Mouse (Mus musculus): ENCODE measurements around the gene Serpine1. TPM values are rescaled to one million over a fixed set of nuclear protein-coding genes. Genes with fewer than 3 reads are reported as not detected.
A peak's percentile ranks its signal among the peaks of the same experiment; 100 is the strongest.

The Serpine1 gene
- total RNA-seq, 2 experiments from 2014 or later = not detected

DNA sequence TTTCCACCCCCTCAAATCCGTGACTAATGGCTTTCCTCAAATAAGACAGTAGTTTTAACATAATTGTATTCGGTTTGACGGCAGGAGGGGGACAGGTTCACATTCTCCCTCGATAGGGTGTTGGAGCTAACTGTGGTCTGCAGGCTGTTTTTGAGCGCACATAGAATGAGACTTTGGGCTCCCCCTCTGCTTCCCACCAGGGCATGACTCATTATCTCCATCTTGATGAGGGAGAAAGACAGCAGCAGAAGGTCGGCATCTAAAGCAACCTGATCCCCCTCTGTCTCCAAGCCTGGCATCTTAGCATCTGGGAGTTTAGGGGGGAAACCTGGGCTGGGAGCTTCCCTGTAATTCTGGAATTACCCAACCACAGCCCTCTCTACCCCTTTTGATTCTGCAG, 6.6 kb downstream of the Serpine1 start:
- no peak for ATAC-seq (replicated peaks; ENCODE audit: low FRiP score, poor library complexity, severe bottlenecking)

DNA sequence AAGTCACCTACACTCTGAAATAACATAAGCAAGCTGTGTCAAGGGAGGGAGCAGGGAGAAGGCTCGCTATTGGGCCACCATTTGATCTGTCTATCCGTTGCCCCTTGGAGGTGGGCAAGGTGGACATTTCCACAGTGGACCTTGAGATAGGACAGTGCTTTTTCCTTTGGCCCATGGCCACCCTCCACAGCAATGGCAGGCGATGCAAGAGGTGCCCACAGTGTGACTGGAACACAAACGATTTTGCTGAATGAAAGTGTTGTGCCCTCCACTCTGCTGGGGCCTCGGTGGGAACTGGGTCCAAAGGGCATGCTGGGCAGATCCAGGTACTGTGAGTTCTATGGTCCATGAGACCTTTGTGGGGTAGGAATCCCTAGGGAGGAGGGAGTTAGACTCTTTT, 9.5 kb downstream of the Serpine1 start:
- ATAC-seq (replicated peaks; ENCODE audit: low FRiP score, poor library complexity, severe bottlenecking) = no peak

DNA sequence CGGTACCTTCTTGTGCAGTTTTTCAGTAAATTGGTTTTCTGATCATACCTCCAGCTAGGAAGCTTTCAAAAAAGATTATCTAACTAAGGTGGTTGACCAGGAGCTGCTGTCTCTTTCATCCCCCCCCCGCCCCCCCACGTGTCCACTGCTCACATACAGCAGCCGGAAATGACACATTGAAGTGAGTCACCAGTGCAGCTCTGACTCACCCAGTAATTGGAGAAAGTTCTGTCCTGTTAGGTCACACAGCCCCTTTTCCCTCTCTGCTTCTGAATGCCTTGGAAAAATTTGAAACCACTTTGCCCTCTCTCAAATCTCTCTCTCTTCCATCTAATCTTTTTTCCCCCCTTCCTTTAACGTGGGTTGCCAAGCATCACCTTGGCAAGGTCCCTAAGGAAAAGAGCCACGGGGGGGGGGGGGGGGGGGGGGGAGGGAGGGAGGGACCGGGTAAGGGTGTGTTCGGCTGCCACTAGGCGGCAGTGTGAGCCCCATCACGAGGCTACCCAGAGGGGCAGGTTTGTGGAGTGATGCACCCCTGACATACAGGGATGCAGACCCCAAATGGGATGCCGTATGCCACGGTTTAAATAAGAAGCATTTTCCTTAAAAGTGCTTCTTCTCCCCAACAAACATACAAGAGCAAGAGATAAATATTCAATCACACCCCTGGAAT, 10.1 kb downstream of the Serpine1 start:
- ATAC-seq (replicated peaks; ENCODE audit: low FRiP score, poor library complexity, severe bottlenecking) = no peak; the same call in 1 of the 2 replicates

DNA sequence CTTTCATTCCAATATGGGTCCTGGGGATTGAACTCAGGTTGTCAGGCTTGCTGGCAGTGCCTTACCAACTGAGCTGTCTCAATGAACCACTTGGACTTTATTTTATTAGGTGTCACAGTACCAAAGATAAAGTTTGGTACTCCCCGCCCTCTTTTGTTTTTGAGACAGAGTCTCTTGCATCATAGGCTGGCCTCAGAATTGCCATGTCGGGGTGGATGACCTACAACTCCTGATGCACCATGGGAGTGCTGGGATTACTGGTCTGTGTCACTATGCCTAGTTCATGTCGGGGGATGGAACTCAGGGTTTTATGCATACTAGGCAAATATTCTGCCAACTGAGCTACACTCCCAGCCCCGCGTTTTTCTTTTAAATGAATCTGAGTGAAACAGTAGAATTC, 17.2 kb downstream of the Serpine1 start:
- ATAC-seq (replicated peaks; ENCODE audit: low FRiP score, poor library complexity, severe bottlenecking) = no peak

DNA sequence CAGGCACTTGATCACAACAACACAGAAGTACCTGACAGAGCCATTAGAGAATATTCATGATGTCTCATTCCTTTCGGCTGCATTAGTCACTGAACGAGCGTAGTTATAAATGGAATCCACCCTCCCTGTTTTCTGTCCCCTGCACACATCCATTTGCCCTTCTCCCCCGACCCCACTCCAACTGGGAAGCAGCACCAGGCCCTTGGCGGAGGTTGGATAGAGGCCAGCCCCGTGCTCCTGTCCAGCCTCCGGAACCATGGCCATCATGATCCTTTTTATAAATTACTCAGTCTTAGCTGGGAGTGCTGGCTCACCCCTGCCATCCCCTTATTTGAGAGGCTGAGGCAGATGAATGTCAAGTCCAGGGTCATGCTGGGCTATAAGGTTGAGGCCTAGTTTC, 17.8 kb downstream of the Serpine1 start:
- ATAC-seq (replicated peaks; ENCODE audit: low FRiP score, poor library complexity, severe bottlenecking) = no peak

DNA sequence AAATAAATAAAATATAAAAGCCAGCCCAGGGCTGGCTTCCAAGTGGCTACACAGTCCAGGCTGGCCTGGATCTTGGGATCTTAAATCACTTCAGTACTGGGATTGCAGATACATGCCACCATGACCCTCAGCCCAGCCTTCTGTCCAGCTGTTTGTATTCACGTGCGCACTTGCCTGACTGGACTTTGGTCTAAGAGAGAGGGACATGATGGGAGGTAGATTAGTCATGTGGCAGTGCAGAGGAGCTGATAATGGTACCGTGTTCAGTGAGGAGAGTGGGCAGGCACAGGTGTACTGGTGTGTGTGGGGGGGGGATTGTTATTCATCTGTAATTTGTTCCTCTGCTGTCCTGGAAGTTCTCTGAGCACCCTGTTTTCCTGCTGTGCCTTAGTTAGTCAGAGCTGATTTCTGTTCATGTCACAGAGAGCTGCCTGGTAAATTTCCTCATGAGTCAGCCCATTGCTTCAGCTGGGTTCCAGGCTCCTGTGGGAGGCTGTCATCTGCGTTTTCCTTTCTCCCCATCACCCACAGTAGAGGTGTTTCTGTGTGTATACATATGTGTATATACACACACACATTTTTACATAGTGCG, 20.1 kb downstream of the Serpine1 start:
- ATAC-seq (replicated peaks; ENCODE audit: low FRiP score, poor library complexity, severe bottlenecking) = no peak

DNA sequence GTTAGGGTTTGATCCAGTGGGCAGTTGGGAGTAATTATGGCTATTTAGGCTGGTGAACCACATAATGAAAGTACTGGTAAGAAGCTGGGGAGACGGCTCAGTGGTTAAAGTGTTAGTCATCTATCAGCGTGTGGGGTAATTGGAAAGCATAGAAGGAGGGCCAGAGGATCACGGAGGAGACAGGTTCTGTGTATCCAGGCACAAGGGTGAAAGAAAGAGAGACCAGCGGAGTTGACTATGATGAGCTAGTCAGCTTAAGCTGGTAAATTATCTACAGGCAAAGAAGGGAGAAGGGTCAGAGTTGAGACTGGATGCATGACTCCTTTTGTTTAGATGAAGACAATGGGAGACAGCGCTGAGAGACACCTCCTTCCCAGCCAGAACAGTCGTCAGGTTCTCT, 20.9 kb downstream of the Serpine1 start:
- no peak for ATAC-seq (replicated peaks; ENCODE audit: low FRiP score, poor library complexity, severe bottlenecking)

DNA sequence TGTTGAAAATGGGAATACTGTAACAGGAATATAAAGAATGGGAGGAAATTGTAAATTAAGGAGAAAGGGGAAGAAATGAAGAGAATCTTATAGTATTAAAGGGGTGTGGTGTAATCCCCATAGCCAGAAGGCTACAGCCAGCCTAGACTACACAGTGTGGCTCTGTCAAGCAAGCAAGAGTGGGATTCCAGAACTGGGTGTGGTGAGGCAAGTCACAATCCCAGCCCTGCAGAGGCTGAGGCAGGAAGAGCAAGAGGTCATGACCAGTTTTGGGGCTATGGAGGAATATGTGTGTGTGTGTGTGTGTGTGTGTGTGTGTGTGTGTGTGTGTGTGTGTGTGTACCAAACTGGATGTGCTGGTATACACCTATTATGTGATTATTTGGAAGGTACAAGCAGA, 25.1 kb downstream of the Serpine1 start:
- ATAC-seq (replicated peaks; ENCODE audit: low FRiP score, poor library complexity, severe bottlenecking) = no peak

DNA sequence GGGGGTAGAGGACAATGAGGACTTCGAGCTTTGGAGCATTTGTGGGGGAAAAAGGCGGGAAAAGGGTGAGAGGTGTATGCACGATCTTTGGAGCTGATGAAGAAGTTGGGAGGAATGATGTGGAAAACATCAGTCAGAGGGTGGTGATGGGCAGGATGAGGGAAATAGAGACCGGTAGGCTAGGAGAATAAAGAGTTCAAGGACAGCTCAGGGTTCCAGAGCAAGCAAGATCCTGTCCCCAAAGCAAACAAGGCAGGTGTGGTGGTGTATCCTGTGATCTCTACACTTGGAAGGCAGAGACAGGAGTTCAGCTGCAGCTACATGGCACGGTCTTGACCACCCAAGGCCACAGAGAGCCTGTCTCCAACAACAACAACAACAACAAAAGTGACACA, 25.7 kb downstream of the Serpine1 start:
- ATAC-seq (replicated peaks; ENCODE audit: low FRiP score, poor library complexity, severe bottlenecking) = peak; percentile 30; the same call in 1 of the 2 replicates

DNA sequence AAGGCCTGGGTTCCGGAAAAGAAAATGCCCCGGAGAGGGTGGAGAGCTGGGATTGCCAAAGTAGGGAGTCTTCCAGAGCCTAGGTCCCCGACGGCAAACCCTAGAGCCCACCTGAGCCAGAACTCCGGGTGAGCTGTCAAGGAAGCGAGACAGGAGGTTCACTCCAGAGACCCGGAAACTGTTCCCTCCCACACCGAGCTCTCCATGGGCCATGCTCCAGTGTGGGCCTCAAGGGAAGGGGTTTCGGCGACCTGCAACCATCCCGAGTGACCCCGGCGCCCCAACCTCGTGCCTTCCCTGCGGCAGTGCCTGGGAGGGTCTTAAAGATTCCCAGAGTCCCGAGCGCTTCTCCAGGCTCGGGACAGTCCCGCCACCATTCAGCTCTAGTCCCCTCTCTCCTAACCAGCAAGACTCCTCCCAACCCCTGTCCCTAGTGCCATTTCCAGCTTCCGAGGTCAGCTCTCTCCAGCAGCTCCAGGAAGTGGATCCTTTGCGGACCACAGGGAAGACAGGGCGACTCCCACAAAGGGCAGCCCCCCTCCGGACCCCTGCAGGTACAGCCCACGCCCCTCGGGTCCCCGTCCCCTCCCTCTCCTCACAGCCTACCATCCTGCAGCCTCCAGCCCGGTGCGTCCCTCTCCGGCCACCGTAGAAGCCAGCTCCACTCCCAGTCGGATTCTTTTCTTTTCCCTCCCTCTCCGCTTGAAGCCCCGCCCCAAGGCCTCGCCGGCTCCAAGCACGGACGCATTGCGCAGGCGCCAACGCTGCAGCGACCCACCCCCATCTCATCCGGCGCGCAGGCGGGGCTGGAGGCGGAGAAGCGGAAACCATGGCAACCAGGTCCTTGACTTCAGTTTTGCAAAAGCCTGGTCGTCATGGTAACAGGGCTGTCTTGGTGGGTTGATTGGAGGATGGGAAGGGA, 26.4 kb downstream of the Serpine1 start, which contains the start of gene Ap1s1:
Gene Ap1s1 (minus strand): TSS at position 734 of the 922 bp plus-strand sequence.
- ATAC-seq (replicated peaks; ENCODE audit: low FRiP score, poor library complexity, severe bottlenecking) = peak; percentile 83

DNA sequence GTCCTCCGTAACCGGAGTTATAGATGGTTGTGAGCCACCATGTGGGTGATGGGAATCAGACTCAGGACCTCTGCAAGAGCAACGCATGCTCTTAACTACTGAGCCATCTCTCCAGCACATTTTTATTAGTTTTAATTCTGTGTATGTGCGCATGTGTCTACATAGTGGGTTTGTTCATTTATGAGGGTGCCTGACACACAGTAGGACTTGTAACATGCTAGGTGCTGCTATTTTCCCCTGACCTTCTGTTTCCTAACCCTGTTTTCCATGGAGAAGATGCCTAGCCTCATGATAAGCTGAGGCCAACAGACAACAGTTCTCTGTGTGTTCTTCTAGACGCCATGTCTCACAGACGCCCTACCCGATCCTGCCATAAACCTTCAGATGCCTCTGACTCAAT, 28.1 kb downstream of the Serpine1 start:
- ATAC-seq (replicated peaks; ENCODE audit: low FRiP score, poor library complexity, severe bottlenecking) = no peak

DNA sequence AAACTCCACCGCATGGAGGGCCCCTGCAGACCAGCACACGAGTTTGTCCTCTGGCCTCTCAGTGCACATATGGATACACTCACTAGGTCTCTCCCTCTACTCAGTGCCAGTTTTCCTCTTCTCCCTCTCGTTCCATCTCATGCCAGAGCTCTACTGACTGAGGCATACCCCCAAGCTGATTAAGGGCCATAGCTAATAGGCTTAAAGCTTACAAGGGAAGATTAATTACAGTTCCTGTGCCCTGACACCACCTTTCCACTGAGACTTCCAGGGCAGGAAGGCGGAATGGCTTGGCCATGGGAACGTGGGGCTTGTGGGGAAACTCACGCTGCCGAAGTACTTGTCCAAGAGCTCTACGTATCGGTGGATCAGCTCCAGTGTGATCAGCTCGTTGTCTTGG, 30.6 kb downstream of the Serpine1 start:
- no peak for ATAC-seq (replicated peaks; ENCODE audit: low FRiP score, poor library complexity, severe bottlenecking)

DNA sequence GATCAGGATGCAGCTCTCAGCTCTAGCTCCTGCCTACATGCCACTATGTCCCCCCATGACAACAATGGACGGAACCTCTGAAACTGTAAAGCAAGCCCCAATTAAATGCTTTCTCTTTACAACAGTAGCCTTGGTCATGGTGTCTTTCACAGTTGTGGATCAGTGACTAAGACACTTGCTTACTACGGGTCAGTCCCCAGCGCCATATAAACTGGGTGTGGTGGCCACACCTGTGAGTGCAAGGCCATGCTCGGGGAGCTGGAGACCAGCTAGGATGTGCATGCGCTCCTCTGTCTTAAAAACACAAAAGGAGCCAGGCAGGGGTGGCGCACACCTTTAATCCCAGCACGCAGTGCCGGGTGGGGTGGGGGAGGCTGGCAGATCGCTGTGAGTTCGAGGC, 32.6 kb downstream of the Serpine1 start:
- no peak for ATAC-seq (replicated peaks; ENCODE audit: low FRiP score, poor library complexity, severe bottlenecking)

DNA sequence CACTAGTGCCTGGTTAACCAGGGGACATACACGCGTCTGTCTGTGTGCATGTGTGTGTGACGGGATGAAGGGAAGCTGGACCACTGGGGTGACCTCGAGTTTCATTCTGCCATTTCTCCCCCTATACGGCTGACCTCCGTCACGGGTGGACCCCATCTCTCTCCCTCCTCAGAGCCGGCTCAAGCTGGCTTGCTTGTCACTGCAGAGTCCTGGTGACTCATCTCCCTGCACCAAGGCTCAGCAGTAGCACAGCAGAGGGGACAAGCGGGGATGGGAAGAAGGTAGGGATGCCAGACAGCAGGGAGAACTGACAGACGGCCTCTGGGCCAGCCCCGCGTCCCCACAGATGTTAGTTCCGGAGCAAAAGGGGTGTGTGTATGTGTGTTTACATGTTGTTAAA, 35.9 kb downstream of the Serpine1 start:
- no peak for ATAC-seq (replicated peaks; ENCODE audit: low FRiP score, poor library complexity, severe bottlenecking)

DNA sequence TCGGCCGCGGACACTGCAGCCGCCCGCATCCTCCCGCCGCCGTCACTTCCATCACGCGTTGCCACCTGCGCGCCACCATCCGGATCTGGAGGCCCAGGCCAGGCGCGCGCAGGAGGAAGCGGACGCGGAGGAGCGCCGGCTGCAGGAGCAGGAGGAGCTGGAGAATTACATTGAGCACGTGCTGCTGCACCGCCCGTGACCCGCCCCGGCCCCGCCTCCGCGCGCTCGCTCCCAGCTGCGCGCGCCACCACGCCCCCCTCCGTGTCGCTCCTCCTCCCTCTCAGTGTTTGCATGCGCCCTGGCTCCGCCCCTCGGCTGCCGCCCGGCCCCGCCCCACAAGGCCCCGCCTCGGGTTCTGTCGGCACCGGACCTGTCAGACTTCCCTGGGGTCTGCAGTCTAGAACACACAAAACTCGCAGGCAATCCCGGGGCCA, 39.4 kb downstream of the Serpine1 start:
- ATAC-seq (replicated peaks; ENCODE audit: low FRiP score, poor library complexity, severe bottlenecking) = peak; percentile 76

DNA sequence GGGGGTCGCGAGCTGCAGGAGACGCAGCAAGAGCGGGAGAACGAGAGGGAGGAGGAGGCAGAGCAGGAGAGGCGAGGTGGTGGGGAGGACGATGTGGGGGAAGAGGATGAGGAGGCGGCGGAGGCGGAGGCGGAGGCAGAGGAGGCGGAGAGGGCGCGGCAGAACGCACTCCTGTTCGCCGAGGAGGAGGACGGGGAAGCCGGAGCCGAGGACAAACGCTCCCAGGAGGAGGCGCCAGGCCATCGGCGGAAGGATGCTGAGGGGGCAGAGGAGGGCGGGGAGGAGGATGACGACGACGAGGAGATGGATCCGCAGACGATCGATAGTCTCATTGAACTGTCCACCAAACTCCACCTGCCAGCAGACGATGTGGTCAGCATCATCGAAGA, 40.0 kb downstream of the Serpine1 start:
- no peak for ATAC-seq (replicated peaks; ENCODE audit: low FRiP score, poor library complexity, severe bottlenecking)

DNA sequence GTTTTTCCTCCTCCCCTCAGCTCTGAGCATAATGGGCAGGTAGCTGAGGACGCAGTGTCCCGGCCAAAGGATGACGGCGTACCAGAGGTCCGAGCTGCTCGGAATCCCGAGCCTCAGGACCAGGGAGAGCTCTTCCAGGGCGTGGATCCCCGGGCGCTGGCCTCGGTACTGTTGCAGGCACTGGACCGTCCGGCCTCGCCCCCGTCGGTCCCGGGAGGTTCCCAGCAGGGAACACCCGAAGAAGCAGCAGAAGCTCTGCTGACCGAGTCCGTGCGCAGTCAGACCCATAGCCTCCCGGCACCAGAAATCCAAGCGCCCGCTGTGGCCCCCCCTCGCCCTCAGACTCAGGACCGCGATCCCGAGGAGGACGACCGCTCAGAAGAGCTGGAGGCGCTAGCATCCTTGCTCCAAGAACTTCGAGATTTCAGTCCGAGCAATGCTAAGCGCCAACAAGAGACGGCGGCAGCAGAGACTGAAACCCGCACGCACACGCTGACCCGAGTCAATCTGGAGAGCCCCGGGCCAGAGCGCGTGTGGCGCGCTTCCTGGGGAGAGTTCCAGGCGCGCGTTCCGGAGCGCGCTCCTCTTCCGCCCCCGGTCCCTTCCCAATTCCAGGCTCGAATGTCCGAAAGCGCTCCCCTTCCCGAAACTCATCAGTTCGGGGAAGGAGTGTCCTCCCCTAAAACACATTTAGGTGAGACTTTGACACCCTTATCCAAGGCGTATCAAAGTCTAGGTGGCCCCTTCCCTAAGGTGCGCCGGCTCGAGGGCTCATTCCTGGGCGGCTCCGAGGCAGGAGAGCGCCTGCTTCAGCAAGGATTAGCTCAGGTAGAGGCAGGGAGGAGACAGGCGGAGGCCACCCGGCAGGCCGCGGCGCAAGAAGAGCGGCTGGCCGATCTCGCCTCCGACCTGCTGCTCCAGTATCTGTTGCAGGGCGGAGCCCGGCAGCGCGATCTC, 40.7 kb downstream of the Serpine1 start:
- no peak for ATAC-seq (replicated peaks; ENCODE audit: low FRiP score, poor library complexity, severe bottlenecking)

DNA sequence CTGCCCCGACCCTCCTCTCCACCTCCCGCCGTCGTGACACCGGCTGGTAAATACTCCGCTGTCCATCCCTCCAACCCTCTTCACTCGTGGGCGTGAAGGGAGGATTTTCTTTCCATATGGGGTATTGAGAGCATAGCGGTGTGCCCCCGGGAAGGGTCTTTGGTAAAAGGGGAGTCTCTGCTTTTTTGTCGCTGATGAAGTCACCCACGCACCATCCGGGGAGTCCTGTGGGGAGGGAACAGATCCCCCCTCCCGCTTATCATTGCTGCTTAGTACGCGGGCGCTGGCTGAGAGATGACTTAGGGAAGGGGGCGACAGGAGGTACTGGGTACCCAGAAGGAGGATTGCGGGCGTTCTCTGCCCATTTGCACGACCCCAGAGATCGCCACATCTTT, 41.7 kb downstream of the Serpine1 start:
- ATAC-seq (replicated peaks; ENCODE audit: low FRiP score, poor library complexity, severe bottlenecking) = no peak

DNA sequence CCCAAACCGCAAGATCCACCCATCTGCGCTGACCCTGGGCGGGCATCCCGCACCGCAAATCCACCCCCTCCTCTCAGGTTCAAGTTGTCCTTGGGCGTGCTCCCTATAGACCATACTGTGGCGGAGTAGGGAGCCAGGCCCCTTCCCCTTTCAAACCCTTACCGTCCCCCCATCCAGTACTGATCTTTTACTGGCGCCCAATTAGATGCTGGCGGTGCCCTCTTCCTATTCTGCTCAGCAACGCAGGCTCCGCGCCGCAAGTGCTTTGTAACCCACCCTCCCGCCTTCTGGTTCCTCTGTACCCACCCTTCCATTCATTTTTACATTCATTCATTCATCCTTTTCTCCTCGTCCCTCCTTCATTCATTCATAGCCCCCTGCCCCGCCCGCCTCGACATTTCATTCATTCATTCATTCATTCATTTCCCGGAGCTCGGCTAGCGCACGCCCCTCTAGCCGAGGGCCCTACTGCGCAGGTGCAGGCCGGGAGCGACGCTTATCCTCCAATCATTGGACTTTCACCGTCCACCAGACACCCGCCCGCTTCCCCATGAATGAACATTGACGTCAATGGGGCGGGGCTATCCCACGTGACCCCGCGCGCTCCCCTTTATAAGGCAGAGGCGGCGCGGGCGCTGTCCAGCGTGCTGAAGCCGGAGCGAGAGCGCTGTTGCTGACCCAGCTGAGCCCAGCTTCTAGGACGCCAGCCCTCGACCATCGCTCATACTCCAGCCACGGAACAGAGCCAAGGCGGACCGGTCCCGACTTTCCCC, 42.2 kb downstream of the Serpine1 start:
- peak; percentile 64 for ATAC-seq (replicated peaks; ENCODE audit: low FRiP score, poor library complexity, severe bottlenecking)
